13 mouse cellular contexts compared by ENCODE assay signal in genomic region chr15:27486279-27486618, GRCm38 (mm10). TPM values are rescaled to one million over a fixed set of nuclear protein-coding genes. Genes with fewer than 3 reads are reported as not detected.
DNase-seq lines count a peak whose midpoint lies in the region; ATAC-seq lines count a peak whose summit lies in the region.
"Had no signal": no experiment of that assay in that cellular context is flagged by ENCODE, and none has a peak within 500 bp of the region (broad histone marks: within the 10 kb centered on the region; RNA-seq: fewer than 3 reads in every experiment).

No protein-coding gene starts in this region.

- H3K27ac ChIP-seq in heart, embryonic 10.5 days: peak overlapping the region; percentile 67
- H3K27ac ChIP-seq in neural tube, embryonic 11.5 days (ENCODE audit: low read depth, low read length): 0 out of 2 replicates have a peak overlapping the region, but pooled peaks have one; percentile 20
- no peak overlapping the region for H3K27ac ChIP-seq in intestine, embryonic 16.5 days (ENCODE audit: low read length)
- no peak overlapping the region for H3K27ac ChIP-seq in stomach, embryonic 16.5 days (ENCODE audit: low read length)
- H3K27ac ChIP-seq: kidney, postnatal 0 days had no signal

- H3K4me1 ChIP-seq in heart, embryonic 10.5 days: peaks cover 59% of the 10 kb centered on the region
- peaks cover 18% of the 10 kb centered on the region for H3K4me1 ChIP-seq in neural tube, embryonic 11.5 days (ENCODE audit: control insufficient read depth, insufficient read depth, low read length)
- H3K4me1 ChIP-seq in intestine, embryonic 16.5 days (ENCODE audit: control insufficient read depth, insufficient read depth, low read length): peaks cover 46% of the 10 kb centered on the region
- peaks cover 28% of the 10 kb centered on the region for H3K4me1 ChIP-seq in stomach, embryonic 16.5 days (ENCODE audit: control insufficient read depth, insufficient read depth, low read length)

- H3K9ac ChIP-seq in neural tube, embryonic 11.5 days (ENCODE audit: low read length): no peak overlapping the region; the same call in 1 of the 2 replicates
- H3K9ac ChIP-seq in intestine, embryonic 16.5 days (ENCODE audit: low read depth, low read length): peak overlapping the region; percentile 8; the same call in 1 of the 2 replicates
- H3K9ac ChIP-seq in stomach, embryonic 16.5 days (ENCODE audit: low read length): peak overlapping the region; percentile 22; the same call in 1 of the 2 replicates

- H3K27me3 ChIP-seq in heart, embryonic 10.5 days (ENCODE audit: insufficient read depth, poor library complexity, severe bottlenecking): no peaks in the 10 kb centered on the region
- H3K27me3 ChIP-seq in neural tube, embryonic 11.5 days (ENCODE audit: control insufficient read depth, insufficient read depth, low read length): no peaks in the 10 kb centered on the region
- no peaks in the 10 kb centered on the region for H3K27me3 ChIP-seq in intestine, embryonic 16.5 days (replicated peaks; ENCODE audit: control insufficient read depth, insufficient read depth, low read length)
- H3K27me3 ChIP-seq in stomach, embryonic 16.5 days (ENCODE audit: control insufficient read depth, insufficient read depth, low read length): no peaks in the 10 kb centered on the region

- peak; percentile 26; the same call in 1 of the 2 replicates for ATAC-seq in neural tube, embryonic 11.5 days (ENCODE audit: insufficient read depth, low FRiP score, low TSS enrichment)
- peak; percentile 60 for ATAC-seq in intestine, embryonic 16.5 days
- ATAC-seq in stomach, embryonic 16.5 days (ENCODE audit: insufficient read depth, low FRiP score): no peak; the same call in 1 of the 2 replicates
- ATAC-seq: CD4-positive, CD25-positive, alpha-beta regulatory T cell, adult 4 months had no signal

- WGBS in heart, embryonic 10.5 days: 76% methylated on average over 5 of the region's 5 CpGs
- 66% methylated on average over 5 of the region's 5 CpGs for WGBS in neural tube, embryonic 11.5 days
- 58% methylated on average over 5 of the region's 5 CpGs for WGBS in intestine, embryonic 16.5 days
- 48% methylated on average over 5 of the region's 5 CpGs for WGBS in stomach, embryonic 16.5 days

- intact Hi-C loops in heart, postnatal 14 days (cut with DNase I): no loop called here

- no peaks in the 10 kb centered on the region for H3K9me3 ChIP-seq in heart, embryonic 10.5 days
- H3K9me3 ChIP-seq in neural tube, embryonic 11.5 days (ENCODE audit: control insufficient read depth, low read length): no peaks in the 10 kb centered on the region
- no peaks in the 10 kb centered on the region for H3K9me3 ChIP-seq in intestine, embryonic 16.5 days (ENCODE audit: control insufficient read depth, low read length)
- no peaks in the 10 kb centered on the region for H3K9me3 ChIP-seq in stomach, embryonic 16.5 days (replicated peaks; ENCODE audit: control insufficient read depth, low read length)

- no peak overlapping the region for H3K4me2 ChIP-seq in neural tube, embryonic 11.5 days (ENCODE audit: low read depth)
- peak overlapping the region; percentile 34 for H3K4me2 ChIP-seq in intestine, embryonic 16.5 days (ENCODE audit: low read depth, low read length)
- no peak overlapping the region for H3K4me2 ChIP-seq in stomach, embryonic 16.5 days (ENCODE audit: low read depth, low read length)

- no peak overlapping the region for H3K4me3 ChIP-seq in heart, embryonic 10.5 days
- H3K4me3 ChIP-seq in neural tube, embryonic 11.5 days (ENCODE audit: low read depth, low read length): no peak overlapping the region
- no peak overlapping the region for H3K4me3 ChIP-seq in intestine, embryonic 16.5 days (ENCODE audit: low read length)
- H3K4me3 ChIP-seq in stomach, embryonic 16.5 days (replicated peaks; ENCODE audit: low read length): no peak overlapping the region

- no peaks in the 10 kb centered on the region for H3K36me3 ChIP-seq in heart, embryonic 10.5 days
- H3K36me3 ChIP-seq in neural tube, embryonic 11.5 days (ENCODE audit: control insufficient read depth, insufficient read depth, low read length): no peaks in the 10 kb centered on the region
- no peaks in the 10 kb centered on the region for H3K36me3 ChIP-seq in intestine, embryonic 16.5 days (ENCODE audit: control insufficient read depth, insufficient read depth, low read length)
- H3K36me3 ChIP-seq in stomach, embryonic 16.5 days (ENCODE audit: control insufficient read depth, insufficient read depth, low read length): no peaks in the 10 kb centered on the region

- DNase-seq in heart, embryonic 10.5 days (ENCODE audit: low spot score): no peak
- DNase-seq in heart, postnatal 14 days: no peak
- DNase-seq in neural tube, embryonic 11.5 days (ENCODE audit: low spot score): no peak
- no peak for DNase-seq in neural tube, embryonic 10.5 days (ENCODE audit: extremely low spot score, low spot score)
- no peak for DNase-seq in left cerebral cortex, adult 18-20 months (ENCODE audit: low spot score in 2 of 2)
- DNase-seq in cerebellum, adult 11 months: no peak
- DNase-seq: cerebellum, postnatal 10 days; gastrocnemius, postnatal 25 days; right cerebral cortex, adult 18-20 months had no signal

RNA-seq across cellular contexts. Expression of gene Ank, which starts 19.8 kb away (rescaled TPM):
- 8.4 and 11.0 TPM in 2 replicates for polyA plus RNA-seq in heart, embryonic 10.5 days (2016; fragmentation: Nextera tagmentation; extraction: Ambion mirVana)
- total RNA-seq in heart, postnatal 14 days (2021): 100 to 1,000 TPM; 176 to 186 TPM
- 8.7 and 12.9 TPM in 2 replicates for polyA plus RNA-seq in neural tube, embryonic 11.5 days (2014; fragmentation: Nextera tagmentation; extraction: Ambion mirVana)
- 5.9 and 12.1 TPM in 2 replicates for polyA plus RNA-seq in intestine, embryonic 16.5 days (2015; fragmentation: Nextera tagmentation; extraction: Ambion mirVana)
- polyA plus RNA-seq in stomach, embryonic 16.5 days (2015; fragmentation: Nextera tagmentation; extraction: Ambion mirVana): 7.4 and 8.2 TPM in 2 replicates
- 100 to 1,000 TPM; 185 to 192 TPM for total RNA-seq in left cerebral cortex, adult 18-20 months (2021)

Comparison
In these comparisons a context has a peak if more than half of its experiments do, and no peak if none do; other contexts are left out.
1. H3K27ac ChIP-seq: peak in heart, embryonic 10.5 days (single experiment) and neural tube, embryonic 11.5 days (single experiment); none in intestine, embryonic 16.5 days (single experiment) and stomach, embryonic 16.5 days (single experiment).